Mouse (Mus musculus) CH12.LX (cell line): Measurements from ENCODE around the gene Dcn.

Experiments used
- CTCF ChIP-seq, 2 experiments: IDR thresholded peaks in 1 of 2; conservative IDR thresholded peaks in 1 of 2; 2 replicates each; pipeline ENCODE4 v1.5.1; 2011 to 2012; ENCODE audit warnings: low read depth in 2 of 2, low read length in 2 of 2, improper control_type of control experiment in 1 of 2, inconsistent platforms in 1 of 2, mild to moderate bottlenecking in 1 of 2, moderate library complexity in 1 of 2
- MXI1 ChIP-seq: IDR thresholded peaks from 2 replicates; pipeline ENCODE4 v1.6.1; 2011; ENCODE audit warnings: mild to moderate bottlenecking, low read depth, low read length, improper control_type of control experiment
- POLR2A ChIP-seq: IDR thresholded peaks from 2 replicates; pipeline ENCODE4 v1.6.1; 2011; ENCODE audit warnings: low read depth, mild to moderate bottlenecking, improper control_type of control experiment, low read length
- POLR2AphosphoS2 ChIP-seq: IDR thresholded peaks from 2 replicates; pipeline ENCODE4 v1.6.1; 2011; ENCODE audit warnings: low read depth, low read length, improper control_type of control experiment
- USF1 ChIP-seq: IDR thresholded peaks from 2 replicates; pipeline ENCODE4 v1.6.1; 2014; ENCODE audit warnings: low read depth, mild to moderate bottlenecking, inconsistent platforms, low read length, improper control_type of control experiment

- TF ChIP-seq USF1 = no peak
- TF ChIP-seq MXI1 = no peak
- no peak for TF ChIP-seq CTCF (conservative IDR thresholded peaks at IDR 0.05 in 1 of 2, IDR thresholded peaks at IDR 0.05 in 1 of 2; ENCODE audit: low read depth in 2 of 2, low read length in 2 of 2)
- TF ChIP-seq POLR2AphosphoS2 = no peak
- TF ChIP-seq POLR2A = no peak
These were observed at the start of gene Dcn for GRCm38 (mm10) chr10:97479004-97479766.
